Mouse (Mus musculus) heart, postnatal 25 days (tissue): ENCODE data around the gene Abhd14a. TPM values are rescaled to one million over a fixed set of nuclear protein-coding genes. Genes with fewer than 3 reads are reported as not detected.
A peak's percentile ranks its signal among the peaks of the same experiment; 100 is the strongest.

Source experiments
- DNase-seq: peaks from one replicate; pipeline ENCODE4 v3.0.0; 2022; ENCODE audit warnings: low spot score
- intact Hi-C: fragments of 180-260 bp; cut with DNase I; formaldehyde crosslinking; loops from one replicate; pipeline ENCODE4 v1.15.1; 2025
- total RNA-seq, 2 experiments: library from RNA; stranded (reverse); gene quantifications; 2 replicates each; pipeline ENCODE4 v1.2.3; 2021

The Abhd14a gene
- total RNA-seq, 2 experiments from 2014 or later: 20.2 to 21.3 TPM

GRCm38 (mm10) chr9:106471892-106472291 lies 24.4 kb upstream of the Abhd14a start:
- peak; percentile 72 for DNase-seq
- intact Hi-C loops: loop anchor here (2.0 kb wide), 1 partner anchor 13 kb away; no protein-coding TSS in a partner anchor

GRCm38 (mm10) chr9:106470991-106471750 lies 23.7 kb upstream of the Abhd14a start:
- intact Hi-C loops: no loop called here
- DNase-seq: no peak

GRCm38 (mm10) chr9:106469776-106470175 lies 22.3 kb upstream of the Abhd14a start:
- no peak for DNase-seq
- intact Hi-C loops: no loop called here

- intact Hi-C loops: no loop called here
Observed at GRCm38 (mm10) chr9:106469317-106469716, 21.8 kb upstream of the Abhd14a start.

GRCm38 (mm10) chr9:106467746-106468145 lies 20.3 kb upstream of the Abhd14a start:
- intact Hi-C loops: no loop called here
- no peak for DNase-seq

More at GRCm38 (mm10) chr9:106469317-106469716, 21.8 kb upstream of the Abhd14a start:
- no peak for DNase-seq

- intact Hi-C loops: no loop called here
- no peak for DNase-seq
Observed at GRCm38 (mm10) chr9:106466721-106467120, 19.2 kb upstream of the Abhd14a start.

GRCm38 (mm10) chr9:106465571-106466200 lies 18.2 kb upstream of the Abhd14a start, which contains the start of gene Gpr62:
Gpr62 (minus strand) TSS chr9:106465938.
- intact Hi-C loops: no loop called here
- no peak for DNase-seq

GRCm38 (mm10) chr9:106464751-106465541 lies 17.5 kb upstream of the Abhd14a start:
- DNase-seq: no peak

GRCm38 (mm10) chr9:106463122-106464063 lies 15.9 kb upstream of the Abhd14a start:
- DNase-seq: no peak
- intact Hi-C loops: no loop called here

More at GRCm38 (mm10) chr9:106464751-106465541, 17.5 kb upstream of the Abhd14a start:
- intact Hi-C loops: no loop called here

- DNase-seq: no peak
- intact Hi-C loops: no loop called here
Observed at GRCm38 (mm10) chr9:106462430-106462800, 14.9 kb upstream of the Abhd14a start.

- no peak for DNase-seq
- intact Hi-C loops: no loop called here
Observed at GRCm38 (mm10) chr9:106461641-106462429, 14.4 kb upstream of the Abhd14a start.

- intact Hi-C loops: no loop called here
- DNase-seq: no peak
Observed at GRCm38 (mm10) chr9:106461026-106461415, 13.5 kb upstream of the Abhd14a start.

- intact Hi-C loops: no loop called here
- no peak for DNase-seq
Observed at GRCm38 (mm10) chr9:106460401-106461025, 13.0 kb upstream of the Abhd14a start.

- intact Hi-C loops: loop anchor here (2.0 kb wide), 1 partner anchor 13 kb away; no protein-coding TSS in a partner anchor
Observed at GRCm38 (mm10) chr9:106459946-106460345, 12.5 kb upstream of the Abhd14a start.

GRCm38 (mm10) chr9:106457920-106458319 lies 10.4 kb upstream of the Abhd14a start:
- no peak for DNase-seq
- intact Hi-C loops: loop anchor here (2.0 kb wide), 1 partner anchor 15 kb away; no protein-coding TSS in a partner anchor

More at GRCm38 (mm10) chr9:106459946-106460345, 12.5 kb upstream of the Abhd14a start:
- DNase-seq: no peak

GRCm38 (mm10) chr9:106457163-106457559 lies 9.7 kb upstream of the Abhd14a start:
- no peak for DNase-seq

GRCm38 (mm10) chr9:106456325-106457162 lies 9.1 kb upstream of the Abhd14a start:
- intact Hi-C loops: no loop called here
- no peak for DNase-seq

More at GRCm38 (mm10) chr9:106457163-106457559, 9.7 kb upstream of the Abhd14a start:
- intact Hi-C loops: no loop called here
